Mouse (Mus musculus) ovary, adult 18-20 months (tissue): Measurements from ENCODE around the gene Creb5.

Source experiments
- DNase-seq: peaks from one replicate; pipeline ENCODE4 v3.0.0; 2022; ENCODE audit warnings: low spot score, mixed read lengths

The Creb5 gene

DNA sequence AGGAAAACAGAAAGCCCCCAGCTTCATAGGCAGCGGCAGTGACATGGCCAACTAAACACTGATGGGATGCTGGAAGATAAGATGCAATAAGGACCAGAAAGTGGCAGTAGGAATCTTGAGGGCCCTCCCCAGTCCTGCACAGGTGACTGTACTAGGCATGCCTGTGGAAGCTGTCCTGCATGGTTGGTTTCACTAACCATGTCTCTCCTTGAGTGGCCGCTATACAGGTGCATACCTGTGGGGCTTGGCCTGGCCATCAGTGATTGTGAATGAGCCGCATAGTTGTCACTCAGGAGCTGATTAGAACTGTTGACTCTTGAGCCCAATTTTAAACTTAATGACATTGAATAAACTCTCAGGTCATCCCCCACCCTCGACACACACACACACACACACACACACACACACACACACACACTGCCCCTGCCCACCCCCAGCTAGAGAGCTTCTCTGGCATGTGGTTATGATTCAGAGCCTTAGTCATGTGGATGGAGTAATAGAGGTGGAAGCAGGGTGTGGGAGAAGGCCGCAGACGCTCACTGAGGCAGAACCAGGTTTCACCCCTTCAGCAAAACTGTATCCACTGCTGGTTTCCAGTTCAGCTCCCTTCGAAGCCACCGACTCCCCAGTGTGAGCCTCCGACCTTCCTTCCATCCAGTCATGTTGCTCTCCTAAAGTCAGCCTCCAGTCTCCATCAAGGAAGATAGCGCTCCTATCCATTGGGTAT lies 419.7 kb downstream of the Creb5 start:
- no peak for DNase-seq

DNA sequence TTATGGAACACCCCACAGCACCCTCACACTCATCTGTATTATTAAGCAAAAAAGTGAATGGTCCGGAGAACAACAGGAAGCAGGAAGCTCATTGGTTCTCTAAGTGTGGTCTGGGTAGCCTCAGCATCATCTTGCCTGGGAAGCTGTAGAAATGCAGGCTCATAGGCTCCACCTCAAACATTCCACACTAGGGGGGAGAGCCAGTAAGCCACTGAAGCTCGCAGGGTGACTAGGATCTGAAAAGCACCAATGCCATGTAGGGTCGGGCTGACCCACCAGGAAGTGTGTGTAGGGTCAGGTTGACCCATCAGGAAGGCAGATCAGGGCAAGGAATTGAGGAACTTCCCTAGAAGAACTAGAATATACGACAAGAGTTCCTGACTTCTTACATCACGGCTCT lies 420.7 kb downstream of the Creb5 start:
- DNase-seq: no peak

DNA sequence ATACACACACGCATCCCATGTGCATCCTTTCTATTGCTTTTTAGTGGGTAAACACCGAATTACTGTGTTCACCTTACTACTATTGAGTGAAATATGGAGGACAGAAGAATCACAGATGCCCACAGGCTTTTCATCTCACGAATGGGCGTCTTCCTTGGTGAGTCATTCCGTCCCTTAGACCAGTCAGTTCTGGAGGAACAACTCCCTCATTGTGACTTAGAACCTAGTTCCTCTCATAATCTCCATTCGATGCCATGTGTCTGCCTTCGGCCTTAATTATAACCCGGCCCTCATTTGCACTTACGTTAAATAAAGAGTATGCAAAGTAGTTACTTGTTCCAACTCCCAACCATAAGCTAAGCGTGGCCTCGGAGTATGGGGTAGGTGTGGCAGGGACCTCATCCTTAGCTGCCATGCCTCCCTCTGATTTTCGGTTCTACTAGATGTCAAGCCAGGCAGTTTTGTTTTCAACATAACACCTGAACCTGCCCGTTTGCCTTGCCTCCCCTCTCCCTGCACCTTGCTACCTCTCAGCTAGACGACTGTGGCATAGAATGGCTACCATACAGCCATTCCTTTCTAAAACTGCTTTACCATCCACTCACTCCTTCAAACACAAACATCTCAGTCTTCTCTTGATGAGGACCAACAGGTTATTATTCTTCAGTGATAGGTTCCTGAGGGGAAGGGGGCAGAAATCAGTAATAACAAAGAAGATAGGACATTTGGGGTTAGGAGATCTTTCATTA lies 422.8 kb downstream of the Creb5 start:
- no peak for DNase-seq

DNA sequence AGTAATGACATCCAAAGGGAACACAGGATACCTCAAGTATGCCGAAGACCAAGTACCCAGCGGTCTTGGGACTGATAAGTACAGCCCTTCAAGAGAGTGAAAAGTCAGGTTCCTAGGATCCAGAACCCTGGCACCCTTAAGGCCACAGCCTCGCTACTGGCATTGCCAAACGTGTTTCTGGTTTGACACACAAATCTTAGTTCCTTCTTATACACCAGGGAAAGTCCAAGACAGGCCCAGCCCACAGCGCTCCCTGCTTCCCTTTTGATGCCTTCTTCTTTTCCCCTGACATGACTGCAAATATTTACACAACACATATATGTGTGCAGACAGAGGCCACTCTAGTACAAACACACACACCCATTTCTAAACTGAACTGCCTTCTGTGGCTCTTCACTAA lies 423.5 kb downstream of the Creb5 start:
- no peak for DNase-seq

DNA sequence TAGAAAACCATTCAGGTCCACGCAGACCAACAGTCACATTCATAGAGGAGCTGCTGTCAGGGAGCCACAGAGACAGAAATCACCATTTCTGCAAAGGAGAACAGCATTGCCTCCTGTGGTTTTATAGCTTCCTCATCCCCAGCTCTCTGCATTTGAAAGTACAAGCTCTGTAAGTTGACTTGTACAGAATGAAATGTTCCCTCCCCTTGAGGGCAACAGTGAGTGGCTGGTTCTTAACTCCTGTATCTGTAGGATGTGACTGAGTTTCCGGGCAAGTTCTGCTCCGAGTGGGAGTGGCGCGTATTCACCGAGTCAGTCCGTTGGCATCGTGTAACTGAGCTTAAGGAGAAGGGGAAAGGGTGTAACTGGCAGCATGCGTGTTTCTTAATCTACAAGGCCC lies 426.1 kb downstream of the Creb5 start:
- DNase-seq: no peak

DNA sequence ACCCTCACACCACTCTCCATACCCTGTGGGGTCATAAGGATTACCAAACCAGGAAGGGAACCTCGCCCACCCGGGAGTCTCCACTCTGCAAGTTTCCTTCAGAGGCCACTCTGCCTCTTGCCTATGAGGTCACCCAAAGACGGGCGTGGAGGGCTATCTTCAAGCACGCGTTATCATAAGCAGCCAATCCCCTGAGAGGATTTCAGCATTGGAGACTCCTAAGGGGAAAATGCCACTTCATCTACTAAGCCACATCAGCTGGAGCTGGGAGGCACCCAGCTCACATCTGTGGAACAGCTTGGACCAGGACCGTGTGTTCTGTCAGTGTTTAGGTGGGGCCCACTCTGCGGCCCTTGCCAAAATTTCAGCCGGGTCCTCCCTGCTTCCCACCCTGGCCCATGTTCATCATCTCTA lies 427.8 kb downstream of the Creb5 start:
- no peak for DNase-seq

DNA sequence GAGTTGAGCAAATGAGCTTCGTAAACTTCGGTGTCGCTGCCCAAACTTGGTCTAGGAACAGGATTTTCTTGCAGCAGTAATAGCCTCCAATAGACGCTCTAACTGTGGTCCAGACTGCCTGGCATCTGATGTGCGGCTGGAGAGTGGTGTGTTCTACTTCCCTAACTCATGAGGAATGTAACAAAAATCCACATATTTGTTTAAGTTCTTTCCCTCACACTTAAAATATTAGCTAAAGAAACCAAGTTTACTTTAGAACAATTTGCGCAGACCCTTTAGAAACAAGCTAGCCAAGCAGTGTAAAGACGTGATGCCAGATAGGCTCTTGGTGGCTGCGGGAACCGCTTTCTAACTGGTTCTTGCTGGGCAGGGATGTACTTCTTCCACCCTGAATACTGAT lies 428.9 kb downstream of the Creb5 start:
- no peak for DNase-seq

DNA sequence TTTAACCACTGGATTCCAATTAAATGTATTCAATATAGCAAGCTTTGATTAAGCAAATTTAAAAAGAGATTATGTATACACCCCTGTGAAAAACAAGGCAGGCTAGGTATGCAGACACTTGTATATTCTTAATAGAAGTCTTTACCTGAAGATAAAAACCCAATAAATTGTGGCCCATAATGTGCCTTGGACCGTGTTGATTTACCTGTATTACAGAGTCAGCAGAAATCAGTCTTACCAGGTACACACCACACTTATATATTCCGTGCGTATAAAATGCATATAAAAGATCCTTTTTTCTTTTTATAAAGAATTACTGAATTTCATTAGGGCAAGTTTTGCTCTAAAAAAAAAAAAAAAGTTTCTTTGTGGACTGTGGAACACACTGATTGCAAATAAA lies 432.9 kb downstream of the Creb5 start:
- no peak for DNase-seq

DNA sequence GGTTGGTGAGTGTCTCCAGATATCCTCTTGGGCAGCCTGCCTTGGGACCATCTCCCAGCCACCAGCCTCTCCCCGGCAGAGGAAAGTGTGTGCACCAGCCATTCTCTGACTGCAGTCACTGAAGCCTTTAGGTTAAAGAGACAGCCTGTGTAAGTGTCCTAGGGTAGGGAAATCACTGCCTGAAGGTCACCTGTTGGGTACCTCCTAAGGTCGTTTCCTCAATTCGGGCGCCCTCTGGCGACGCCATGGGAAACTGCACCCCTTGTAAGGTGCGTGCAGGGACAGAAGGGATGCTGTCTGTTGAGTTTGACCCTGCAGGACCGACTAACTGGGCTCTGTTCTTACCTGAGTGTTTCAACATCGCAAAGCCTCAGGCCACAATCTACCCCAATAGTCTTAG lies 434.5 kb downstream of the Creb5 start:
- DNase-seq: no peak

DNA sequence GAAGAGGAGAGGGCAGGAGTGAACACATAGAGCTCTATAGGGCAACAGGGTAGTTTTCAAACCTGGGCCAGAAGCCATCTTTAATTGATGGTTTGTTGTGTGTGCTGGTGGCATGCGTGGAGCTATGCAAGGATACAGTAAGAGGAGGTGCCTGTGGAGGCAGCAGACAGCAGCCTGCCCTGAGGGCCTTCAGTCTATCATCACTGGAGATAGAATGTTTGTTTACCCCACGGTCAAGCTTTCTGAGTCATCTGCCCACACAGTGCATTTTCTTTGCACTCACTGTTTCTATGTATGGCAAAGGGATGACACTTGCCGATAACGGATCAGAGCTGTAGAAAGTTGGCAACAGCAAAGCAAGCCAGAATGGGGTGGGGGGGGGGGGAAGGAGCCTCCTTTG lies 435.6 kb downstream of the Creb5 start:
- DNase-seq: no peak

DNA sequence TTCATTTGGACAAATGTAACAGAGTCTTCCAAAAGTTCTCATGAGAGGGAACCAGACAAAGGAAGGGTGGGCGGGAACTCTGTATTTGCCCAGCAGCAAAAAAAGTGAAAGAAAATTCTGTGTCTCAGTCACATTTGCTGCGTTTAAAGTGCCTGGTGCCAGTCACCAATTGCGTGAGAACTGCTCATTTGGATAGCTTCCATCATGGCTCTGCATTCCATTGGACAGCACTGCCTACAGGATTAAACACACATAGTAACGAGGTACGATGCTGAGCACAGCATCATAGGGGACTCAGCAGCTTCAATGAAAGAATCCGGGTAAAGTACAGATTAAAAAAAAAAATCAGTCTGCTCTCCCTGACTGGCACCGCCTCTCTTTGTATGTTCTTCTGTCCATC lies 443.4 kb downstream of the Creb5 start:
- DNase-seq: no peak

DNA sequence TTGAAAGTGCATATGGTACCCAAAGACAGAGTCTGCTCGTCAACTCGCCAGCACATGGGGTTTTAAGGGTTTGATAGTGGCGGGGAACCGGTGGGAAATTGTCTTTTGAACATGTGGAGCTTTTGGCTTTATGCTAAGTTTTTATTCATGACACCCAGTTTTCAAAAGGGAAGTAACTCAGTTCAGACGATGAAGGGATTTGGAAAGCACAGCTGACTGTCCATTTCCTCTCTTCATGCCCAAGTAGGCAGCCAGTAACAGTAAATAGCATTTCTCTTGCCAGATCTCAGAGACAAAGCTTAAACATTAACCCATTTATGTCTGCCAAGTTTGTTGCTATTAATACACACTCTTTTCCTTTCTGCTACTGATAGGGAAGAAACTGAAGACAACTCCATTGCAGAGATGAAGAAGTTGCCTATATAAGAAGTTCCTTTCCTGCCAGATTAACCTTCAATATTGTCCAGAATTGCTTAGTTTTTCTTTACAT lies 444.0 kb downstream of the Creb5 start:
- DNase-seq: no peak

DNA sequence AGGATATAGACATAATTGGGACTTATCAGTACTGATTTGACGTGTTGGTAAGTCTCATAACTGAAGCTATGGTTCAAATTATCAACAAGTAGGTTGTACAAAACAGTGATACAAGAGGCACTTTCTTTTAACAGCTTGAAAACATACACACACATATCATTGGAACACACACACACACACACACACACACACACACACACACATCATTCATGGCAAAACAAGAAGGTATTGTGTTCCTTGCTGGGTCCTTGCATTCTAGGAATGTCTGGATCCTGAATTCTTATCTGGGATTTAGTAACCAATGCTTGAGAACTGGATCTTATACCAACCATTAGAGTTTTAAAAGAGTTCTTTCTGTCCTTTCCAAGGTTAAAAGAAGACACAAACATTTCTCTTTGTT lies 446.5 kb downstream of the Creb5 start:
- no peak for DNase-seq

DNA sequence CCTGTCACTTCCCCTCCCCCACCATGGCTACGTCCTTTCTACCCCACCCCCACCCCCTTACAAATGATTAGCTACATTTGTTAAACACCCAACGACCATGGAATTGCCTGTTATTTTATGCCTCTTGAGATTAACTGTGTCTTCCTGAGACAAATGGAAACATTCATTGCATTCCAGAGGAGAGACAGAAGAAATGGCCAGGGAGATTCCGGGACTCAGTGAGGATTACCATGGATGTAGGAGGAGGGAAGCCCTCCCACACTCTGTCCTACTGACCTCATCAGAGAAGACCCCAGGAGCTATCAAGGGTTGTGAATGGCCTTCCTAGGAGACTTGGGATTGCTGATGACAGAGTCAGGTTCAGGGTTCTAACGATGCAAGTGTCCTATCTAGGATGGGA lies 446.9 kb downstream of the Creb5 start:
- DNase-seq: no peak

DNA sequence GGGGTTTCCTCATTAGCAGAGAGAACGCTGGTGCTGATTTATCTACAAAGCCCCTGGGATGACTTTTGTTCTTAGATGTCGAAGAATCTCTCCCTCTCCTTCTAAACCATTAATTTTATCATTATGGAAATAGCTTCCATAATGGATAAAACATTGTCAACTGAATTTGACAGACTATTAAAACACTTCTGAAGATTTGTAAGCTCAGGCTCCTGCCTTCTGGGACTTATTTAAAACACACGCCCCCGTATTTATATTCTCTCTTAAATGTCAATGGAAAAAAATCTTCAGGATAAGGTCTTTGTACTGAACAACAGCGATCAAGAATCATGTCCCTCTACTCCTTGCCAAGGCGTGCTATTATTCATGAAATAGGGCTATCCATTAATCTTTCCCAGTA lies 448.6 kb downstream of the Creb5 start:
- DNase-seq: no peak

DNA sequence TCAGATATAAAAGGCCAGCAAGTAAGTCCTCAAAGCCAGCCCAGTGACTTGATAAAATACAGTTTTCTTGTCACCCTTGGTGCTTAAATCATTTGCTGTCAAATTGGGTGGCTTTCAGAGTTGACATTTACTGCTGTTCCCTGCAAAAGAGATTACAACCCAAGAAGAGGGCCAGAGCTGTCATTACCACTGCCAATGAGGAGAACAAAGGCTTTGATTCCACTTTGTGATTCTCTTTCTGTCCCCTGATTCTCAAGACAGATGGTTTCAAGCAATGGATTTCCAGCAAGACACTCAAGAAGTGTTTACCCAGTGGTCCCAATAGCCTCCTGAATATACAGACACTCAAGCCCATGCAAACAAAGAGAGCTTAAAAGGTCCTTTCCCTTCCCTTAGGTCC lies 451.1 kb downstream of the Creb5 start:
- no peak for DNase-seq

DNA sequence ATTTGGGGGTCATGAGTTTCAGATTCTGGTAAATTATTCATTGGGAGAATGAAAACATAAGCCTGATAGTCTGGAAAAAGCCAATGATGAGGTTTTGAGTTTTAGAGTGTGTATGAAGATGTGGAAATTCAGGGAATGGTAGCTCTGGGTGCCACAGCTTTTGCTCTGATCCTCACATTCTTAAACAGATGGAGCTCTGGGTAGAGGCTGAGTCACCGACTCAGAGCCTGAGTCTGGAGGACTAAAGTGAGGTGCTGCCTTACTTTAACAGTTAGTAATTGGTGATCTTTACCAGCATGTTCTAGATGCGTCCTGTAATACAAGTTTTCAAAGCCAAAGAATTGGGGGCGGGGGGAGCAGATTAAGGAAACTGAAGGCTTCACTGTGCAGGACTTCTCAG lies 454.2 kb downstream of the Creb5 start:
- DNase-seq: no peak
